Mouse (Mus musculus) G1E (cell line): ENCODE data around the gene Nudcd3. TPM values are rescaled to one million over a fixed set of nuclear protein-coding genes. Genes with fewer than 3 reads are reported as not detected.

Experiments used
- ATAC-seq: 2 replicates; pipeline ENCODE4 v1.8.0; 2016; ENCODE audit warnings: mild to moderate bottlenecking; ENCODE audit not compliant: insufficient number of reproducible peaks, poor library complexity, low FRiP score, severe bottlenecking; ENCODE audit errors: extremely low read depth
- DNase-seq: peaks from one replicate; pipeline ENCODE4 v3.0.0; 2012; ENCODE audit warnings: low spot score
- H3K27me3 ChIP-seq: 2 replicates; pipeline ENCODE4 v1.6.1; 2012; ENCODE audit warnings: mild to moderate bottlenecking, low read length, inconsistent platforms; ENCODE audit not compliant: insufficient read depth
- H3K36me3 ChIP-seq: replicated peaks from 2 replicates; pipeline ENCODE3; 2012; ENCODE audit warnings: mild to moderate bottlenecking, inconsistent platforms
- H3K4me1 ChIP-seq: 2 replicates; pipeline ENCODE4 v1.6.1; 2012; ENCODE audit warnings: low read depth, low read length, inconsistent platforms, mixed read lengths; ENCODE audit not compliant: insufficient read depth
- H3K4me3 ChIP-seq: 2 replicates; pipeline ENCODE4 v1.5.1; 2012; ENCODE audit warnings: low read depth, mild to moderate bottlenecking, inconsistent platforms, low read length, moderate library complexity, mixed read lengths
- H3K9me3 ChIP-seq: replicated peaks from 2 replicates; pipeline ENCODE4 v1.6.1; 2012; ENCODE audit warnings: inconsistent platforms
- CTCF ChIP-seq: IDR thresholded peaks from 2 replicates; pipeline ENCODE4 v1.5.1; 2012; ENCODE audit warnings: low read depth, low read length, inconsistent platforms, mixed read lengths
- GATA1 ChIP-seq: IDR thresholded peaks from 2 replicates; pipeline ENCODE4 v1.6.1; 2012; ENCODE audit warnings: borderline replicate concordance, low read length, inconsistent platforms, mixed read lengths
- GATA2 ChIP-seq: IDR thresholded peaks from 2 replicates; pipeline ENCODE4 v1.6.1; 2012; ENCODE audit warnings: low read depth, low read length, inconsistent platforms, borderline replicate concordance
- POLR2AphosphoS5 ChIP-seq: IDR thresholded peaks from 2 replicates; pipeline ENCODE4 v1.6.1; 2012; ENCODE audit warnings: low read depth, low read length, inconsistent platforms; ENCODE audit not compliant: insufficient replicate concordance
- TAL1 ChIP-seq: conservative IDR thresholded peaks from 2 replicates; pipeline ENCODE4 v1.6.1; 2012; ENCODE audit warnings: low read depth, low read length, inconsistent platforms, mixed read lengths
- polyA plus RNA-seq: library from polyadenylated mRNA; stranded (reverse); fragments of >175 nt; gene quantifications from 2 replicates; pipeline ENCODE4 v1.2.3, GENCODE M21; 2012
- total RNA-seq, 2 experiments: library from RNA; stranded (forward) in 1 of 2; stranded (reverse) in 1 of 2; fragments of 200-1000 nt in 1 of 2; fragments of >200 nt in 1 of 2; fragmentation: Nextera tagmentation in 1 of 2; gene quantifications; 2 replicates each; pipeline ENCODE4 v1.2.3; 2014 to 2017

Nudcd3 gene
- total and polyA plus RNA-seq, 3 experiments: 18.1 to 34.8 (median 25.7) TPM

- H3K27me3 ChIP-seq: no peaks in the 10 kb centered on the region
- peaks cover 26% of the 10 kb centered on the region for H3K36me3 ChIP-seq
- DNase-seq (no peak), ATAC-seq (no peak)
- H3K4me3 ChIP-seq: no peak overlapping the region
- TF ChIP-seq CTCF: no peak
- TF ChIP-seq GATA1: no peak
- TF ChIP-seq POLR2AphosphoS5: no peak
- TF ChIP-seq TAL1: no peak
- no peak for TF ChIP-seq GATA2
- peaks cover 15% of the 10 kb centered on the region for H3K4me1 ChIP-seq
- no peaks in the 10 kb centered on the region for H3K9me3 ChIP-seq
Observed at GRCm38 (mm10) chr11:6156651-6157050, 43.6 kb downstream of the Nudcd3 start.

GRCm38 (mm10) chr11:6154211-6154701 is 46.0 kb downstream of the Nudcd3 start:
- no peaks in the 10 kb centered on the region for H3K9me3 ChIP-seq
- no peaks in the 10 kb centered on the region for H3K27me3 ChIP-seq
- TF ChIP-seq CTCF (no peak), GATA1 (no peak), TAL1 (no peak), GATA2 (no peak), POLR2AphosphoS5 (no peak)
- peak; percentile 15; the same call in 1 of the 2 replicates for ATAC-seq
- peaks cover 38% of the 10 kb centered on the region for H3K36me3 ChIP-seq
- peak; percentile 32 for DNase-seq
- H3K4me1 ChIP-seq: peaks cover 15% of the 10 kb centered on the region
- H3K4me3 ChIP-seq: peak overlapping the region; percentile 13; the same call in 1 of the 2 replicates

- peaks cover 15% of the 10 kb centered on the region for H3K4me1 ChIP-seq
- H3K9me3 ChIP-seq: no peaks in the 10 kb centered on the region
- no peak overlapping the region for H3K4me3 ChIP-seq
- TF ChIP-seq TAL1 (no peak), POLR2AphosphoS5 (no peak), GATA1 (no peak), GATA2 (no peak), CTCF (no peak)
- DNase-seq (no peak), ATAC-seq (no peak)
- no peaks in the 10 kb centered on the region for H3K27me3 ChIP-seq
- H3K36me3 ChIP-seq: peaks cover 44% of the 10 kb centered on the region
Observed at GRCm38 (mm10) chr11:6152864-6153263, 47.4 kb downstream of the Nudcd3 start.

GRCm38 (mm10) chr11:6138233-6138950 is 61.8 kb downstream of the Nudcd3 start:
- H3K4me3 ChIP-seq: no peak overlapping the region
- H3K36me3 ChIP-seq: peaks cover 45% of the 10 kb centered on the region
- no peaks in the 10 kb centered on the region; the same call in 1 of the 2 replicates for H3K4me1 ChIP-seq
- H3K27me3 ChIP-seq: no peaks in the 10 kb centered on the region
- ATAC-seq (no peak), DNase-seq (no peak)
- H3K9me3 ChIP-seq: no peaks in the 10 kb centered on the region
- TF ChIP-seq GATA2 (no peak), TAL1 (no peak), CTCF (no peak), GATA1 (no peak), POLR2AphosphoS5 (no peak)

GRCm38 (mm10) chr11:6132886-6133285 is 67.3 kb downstream of the Nudcd3 start:
- Histone ChIP-seq H3K4me3 (no peak overlapping the region), H3K9me3 (no peaks in the 10 kb centered on the region), H3K4me1 (no peaks in the 10 kb centered on the region), H3K36me3 (peaks cover 47% of the 10 kb centered on the region), H3K27me3 (no peaks in the 10 kb centered on the region)
- DNase-seq: no peak
- TF ChIP-seq GATA1 (no peak), GATA2 (no peak), CTCF (no peak), TAL1 (no peak), POLR2AphosphoS5 (no peak)
- no peak for ATAC-seq

GRCm38 (mm10) chr11:6130578-6130977 is 69.6 kb downstream of the Nudcd3 start:
- ATAC-seq: no peak
- Histone ChIP-seq H3K9me3 (no peaks in the 10 kb centered on the region), H3K4me1 (no peaks in the 10 kb centered on the region), H3K36me3 (peaks cover 42% of the 10 kb centered on the region), H3K27me3 (no peaks in the 10 kb centered on the region), H3K4me3 (no peak overlapping the region)
- DNase-seq: no peak
- TF ChIP-seq TAL1: no peak
- TF ChIP-seq POLR2AphosphoS5: no peak
- no peak for TF ChIP-seq CTCF
- no peak for TF ChIP-seq GATA1
- no peak for TF ChIP-seq GATA2

GRCm38 (mm10) chr11:6123605-6124120 is 76.6 kb downstream of the Nudcd3 start:
- H3K36me3 ChIP-seq: peaks cover 77% of the 10 kb centered on the region

More at GRCm38 (mm10) chr11:6123605-6124120, 76.6 kb downstream of the Nudcd3 start:
- no peaks in the 10 kb centered on the region for H3K27me3 ChIP-seq
- no peaks in the 10 kb centered on the region for H3K4me1 ChIP-seq
- TF ChIP-seq GATA1 (no peak), CTCF (no peak), POLR2AphosphoS5 (no peak), GATA2 (no peak), TAL1 (no peak)
- no peaks in the 10 kb centered on the region for H3K9me3 ChIP-seq
- DNase-seq (no peak), ATAC-seq (no peak)
- H3K4me3 ChIP-seq: no peak overlapping the region
